Mouse (Mus musculus) testis, adult 2 months (tissue): ENCODE results near the gene Adipoq.

Experiments
- CTCF ChIP-seq: fragments of 200-500 bp; IDR thresholded peaks from 2 replicates; pipeline ENCODE4 v1.5.1; 2012; ENCODE audit warnings: low read depth, mild to moderate bottlenecking, inconsistent platforms, low read length, moderate library complexity; ENCODE audit not compliant: control insufficient read depth, insufficient read depth, insufficient replicate concordance
- POLR2A ChIP-seq: fragments of 200-500 bp; IDR thresholded peaks from 2 replicates; pipeline ENCODE4 v1.6.1; 2012; ENCODE audit warnings: low read depth, mild to moderate bottlenecking, inconsistent platforms, low read length, moderate library complexity; ENCODE audit not compliant: control insufficient read depth

- no peak for TF ChIP-seq CTCF
- TF ChIP-seq POLR2A = no peak
Observed at GRCm38 (mm10) chr16:23148936-23149335, 2.6 kb downstream of the Adipoq start.
